Mouse (Mus musculus) spleen, adult 2 months (tissue): ENCODE data around the gene Atp6v1e1.

ENCODE experiments used
- CTCF ChIP-seq: fragments of 200-500 bp; IDR thresholded peaks from 2 replicates; pipeline ENCODE4 v1.5.1; 2011; ENCODE audit warnings: mild to moderate bottlenecking, inconsistent platforms; ENCODE audit not compliant: insufficient read depth, insufficient read length, insufficient replicate concordance; ENCODE audit errors: extremely low read depth
- POLR2A ChIP-seq: fragments of 200-500 bp; IDR thresholded peaks from 2 replicates; pipeline ENCODE4 v1.6.1; 2011; ENCODE audit warnings: low read depth, low read length, inconsistent platforms

DNA sequence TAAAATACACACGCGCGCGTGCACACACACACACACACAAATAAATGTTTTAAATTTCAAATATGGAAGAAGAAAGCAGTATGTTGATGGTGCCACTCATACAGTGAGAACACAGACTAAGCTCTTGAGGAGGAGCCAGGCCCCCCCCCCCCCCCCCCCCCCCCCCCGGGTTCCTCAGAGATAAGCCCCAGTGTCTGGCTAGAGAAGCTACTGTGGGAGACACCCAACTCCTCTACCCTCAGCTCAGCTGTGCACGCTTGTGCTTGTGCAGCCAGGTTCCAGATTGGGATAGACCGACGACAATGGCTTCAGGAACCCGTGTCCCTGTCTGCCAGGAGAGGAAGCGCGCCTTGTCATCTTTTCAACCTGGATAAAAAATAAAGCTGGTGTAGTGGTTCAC lies 32.4 kb downstream of the Atp6v1e1 start:
- TF ChIP-seq CTCF (no peak), POLR2A (no peak)
